Mouse (Mus musculus) embryonic facial prominence, embryonic 13.5 days (tissue): ENCODE measurements around the gene Capn2. TPM values are rescaled to one million over a fixed set of nuclear protein-coding genes. Genes with fewer than 3 reads are reported as not detected.

Experiments
- ATAC-seq: fragments of 200-750 bp; cut with Nextera tagmentation; 2 replicates; pipeline ENCODE4 v1.8.0; 2017; ENCODE audit warnings: low read depth; ENCODE audit not compliant: insufficient number of reproducible peaks, insufficient read depth, low FRiP score, low TSS enrichment
- H3K27ac ChIP-seq: fragments of 300-500 bp; sonication (generic); 2 replicates; pipeline ENCODE4 v1.5.1; 2015; ENCODE audit warnings: moderate library complexity, mild to moderate bottlenecking, inconsistent platforms
- H3K27me3 ChIP-seq: fragments of 300-500 bp; sonication (generic); 2 replicates; pipeline ENCODE4 v1.6.1; 2015; ENCODE audit warnings: mild to moderate bottlenecking, inconsistent platforms
- H3K36me3 ChIP-seq: fragments of 300-500 bp; sonication (generic); 2 replicates; pipeline ENCODE4 v1.6.1; 2015; ENCODE audit warnings: mild to moderate bottlenecking, inconsistent platforms
- H3K4me1 ChIP-seq: fragments of 300-500 bp; sonication (generic); 2 replicates; pipeline ENCODE4 v1.6.1; 2015; ENCODE audit warnings: inconsistent platforms
- H3K4me2 ChIP-seq: fragments of 300-500 bp; sonication (generic); 2 replicates; pipeline ENCODE4 v1.6.1; 2015; ENCODE audit warnings: moderate library complexity, mild to moderate bottlenecking, inconsistent platforms
- H3K4me3 ChIP-seq: fragments of 300-500 bp; sonication (generic); 2 replicates; pipeline ENCODE4 v1.5.1; 2015; ENCODE audit warnings: mild to moderate bottlenecking, inconsistent platforms
- H3K9ac ChIP-seq: fragments of 300-500 bp; sonication (generic); 2 replicates; pipeline ENCODE4 v1.6.1; 2015; ENCODE audit warnings: mild to moderate bottlenecking, inconsistent platforms
- H3K9me3 ChIP-seq: fragments of 300-500 bp; sonication (generic); 2 replicates; pipeline ENCODE4 v1.6.1; 2016; ENCODE audit warnings: inconsistent platforms
- WGBS: fragments of 180-500 bp; shearing (Covaris S2); methylation state at CpG from one replicate; pipeline ENCODE4 v1.1.7; 2015; ENCODE audit warnings: mixed read lengths; 5-methylcytosine and 5-hydroxymethylcytosine counted together
- polyA plus RNA-seq: library from polyadenylated mRNA; unstranded; fragments of >200 nt; fragmentation: Nextera tagmentation; extraction: Ambion mirVana; gene quantifications from 2 replicates; pipeline ENCODE4 v1.2.1, GENCODE M21; 2015

Gene Capn2
- polyA plus RNA-seq = 125 and 128 TPM in 2 replicates

GRCm38 (mm10) chr1:182516758-182517676 is at the start of gene Capn2:
Gene Capn2, minus strand, starts transcription at chr1:182517608.
- Histone ChIP-seq H3K27ac (peak within 1 kb of the TSS; percentile 94), H3K4me3 (peak within 1 kb of the TSS; percentile 81), H3K36me3 (peaks cover 28% of the 10 kb centered on the region), H3K27me3 (no peaks in the 10 kb centered on the region), H3K4me2 (peak within 1 kb of the TSS; percentile 79), H3K9me3 (no peaks in the 10 kb centered on the region), H3K4me1 (peaks cover 65% of the 10 kb centered on the region), H3K9ac (peak within 1 kb of the TSS; percentile 95)
- ATAC-seq = peak; percentile 86
- WGBS = under 1% methylated on average over 84 of the region's 84 CpGs

- Histone ChIP-seq H3K9me3 (no peaks in the 10 kb centered on the region), H3K4me3 (no peak overlapping the region), H3K4me1 (peaks cover 16% of the 10 kb centered on the region), H3K36me3 (no peaks in the 10 kb centered on the region), H3K27ac (no peak overlapping the region), H3K4me2 (no peak overlapping the region), H3K27me3 (no peaks in the 10 kb centered on the region), H3K9ac (no peak overlapping the region)
- 86% methylated on average over 6 of the region's 6 CpGs for WGBS
- ATAC-seq = no peak
These were observed 48.0 kb upstream of the Capn2 start for GRCm38 (mm10) chr1:182565351-182565835.

GRCm38 (mm10) chr1:182564408-182565120 is 47.2 kb upstream of the Capn2 start, which contains the start of gene Capn8:
Gene Capn8, plus strand, starts transcription at chr1:182565007.
- H3K27me3 ChIP-seq = no peaks in the 10 kb centered on the region
- no peak within 1 kb of the TSS for H3K27ac ChIP-seq
- H3K9me3 ChIP-seq = no peaks in the 10 kb centered on the region
- ATAC-seq = no peak
- no peak within 1 kb of the TSS for H3K4me2 ChIP-seq
- peaks cover 16% of the 10 kb centered on the region for H3K4me1 ChIP-seq
- no peak within 1 kb of the TSS for H3K4me3 ChIP-seq
- no peak within 1 kb of the TSS for H3K9ac ChIP-seq
- H3K36me3 ChIP-seq = no peaks in the 10 kb centered on the region
- 69% methylated on average over 5 of the region's 5 CpGs for WGBS

- H3K4me3 ChIP-seq = no peak overlapping the region
- ATAC-seq = no peak
- H3K4me1 ChIP-seq = peaks cover 16% of the 10 kb centered on the region
- H3K4me2 ChIP-seq = peak overlapping the region; percentile 24
- H3K36me3 ChIP-seq = no peaks in the 10 kb centered on the region
- peak overlapping the region; percentile 22; the same call in 1 of the 2 replicates for H3K27ac ChIP-seq
- WGBS = 37% methylated on average over 16 of the region's 16 CpGs
- H3K27me3 ChIP-seq = no peaks in the 10 kb centered on the region
- H3K9ac ChIP-seq = no peak overlapping the region; the same call in 1 of the 2 replicates
- H3K9me3 ChIP-seq = no peaks in the 10 kb centered on the region
These were observed 45.4 kb upstream of the Capn2 start for GRCm38 (mm10) chr1:182562576-182563370.

- ATAC-seq = no peak
- Histone ChIP-seq H3K36me3 (no peaks in the 10 kb centered on the region), H3K27ac (no peak overlapping the region), H3K9ac (no peak overlapping the region), H3K4me1 (peaks cover 16% of the 10 kb centered on the region), H3K9me3 (no peaks in the 10 kb centered on the region), H3K27me3 (no peaks in the 10 kb centered on the region), H3K4me2 (peak overlapping the region; percentile 24; the same call in 1 of the 2 replicates), H3K4me3 (no peak overlapping the region)
- 65% methylated on average over 11 of the region's 11 CpGs for WGBS
These were observed 44.6 kb upstream of the Capn2 start for GRCm38 (mm10) chr1:182561945-182562514.

- H3K4me2 ChIP-seq = no peak overlapping the region
- no peak for ATAC-seq
- no peak overlapping the region for H3K9ac ChIP-seq
- no peak overlapping the region for H3K27ac ChIP-seq
- no peaks in the 10 kb centered on the region for H3K27me3 ChIP-seq
- WGBS = 26% methylated on average over 3 of the region's 3 CpGs
- no peak overlapping the region for H3K4me3 ChIP-seq
- H3K4me1 ChIP-seq = peaks cover 20% of the 10 kb centered on the region
- no peaks in the 10 kb centered on the region for H3K9me3 ChIP-seq
- no peaks in the 10 kb centered on the region for H3K36me3 ChIP-seq
These were observed 43.1 kb upstream of the Capn2 start for GRCm38 (mm10) chr1:182560390-182561098.

- no peak overlapping the region for H3K27ac ChIP-seq
- ATAC-seq = no peak
- 86% methylated on average over 11 of the region's 11 CpGs for WGBS
- H3K36me3 ChIP-seq = no peaks in the 10 kb centered on the region
- no peak overlapping the region for H3K4me3 ChIP-seq
- H3K4me2 ChIP-seq = no peak overlapping the region
- peaks cover 20% of the 10 kb centered on the region for H3K4me1 ChIP-seq
- H3K9ac ChIP-seq = no peak overlapping the region
- no peaks in the 10 kb centered on the region for H3K27me3 ChIP-seq
- H3K9me3 ChIP-seq = no peaks in the 10 kb centered on the region
These were observed 42.1 kb upstream of the Capn2 start for GRCm38 (mm10) chr1:182559530-182559929.

GRCm38 (mm10) chr1:182558271-182558670 is 40.9 kb upstream of the Capn2 start:
- Histone ChIP-seq H3K27me3 (no peaks in the 10 kb centered on the region), H3K9ac (no peak overlapping the region), H3K9me3 (no peaks in the 10 kb centered on the region), H3K27ac (0 out of 2 replicates have a peak overlapping the region, but pooled peaks have one; percentile 4), H3K4me1 (peaks cover 22% of the 10 kb centered on the region), H3K36me3 (no peaks in the 10 kb centered on the region), H3K4me3 (no peak overlapping the region), H3K4me2 (no peak overlapping the region)
- whole genome bisulfite sequencing = 57% methylated on average over 4 of the region's 4 CpGs
- ATAC-seq = no peak

GRCm38 (mm10) chr1:182553649-182554375 is 36.4 kb upstream of the Capn2 start:
- ATAC-seq = no peak
- Histone ChIP-seq H3K27ac (no peak overlapping the region), H3K4me3 (no peak overlapping the region), H3K4me1 (peaks cover 9% of the 10 kb centered on the region; the same call in 1 of the 2 replicates), H3K9ac (no peak overlapping the region), H3K4me2 (no peak overlapping the region), H3K36me3 (no peaks in the 10 kb centered on the region), H3K27me3 (no peaks in the 10 kb centered on the region), H3K9me3 (no peaks in the 10 kb centered on the region)
- 58% methylated on average over 12 of the region's 12 CpGs for WGBS

GRCm38 (mm10) chr1:182550761-182551160 is 33.4 kb upstream of the Capn2 start:
- no peaks in the 10 kb centered on the region for H3K27me3 ChIP-seq
- 71% methylated on average over 8 of the region's 8 CpGs for WGBS
- H3K4me1 ChIP-seq = peaks cover 4% of the 10 kb centered on the region; the same call in 1 of the 2 replicates
- no peak overlapping the region for H3K4me2 ChIP-seq
- no peaks in the 10 kb centered on the region for H3K36me3 ChIP-seq
- no peak overlapping the region for H3K27ac ChIP-seq
- H3K9ac ChIP-seq = no peak overlapping the region
- H3K4me3 ChIP-seq = no peak overlapping the region
- no peak for ATAC-seq
- peaks cover 7% of the 10 kb centered on the region for H3K9me3 ChIP-seq
